Mouse (Mus musculus) neural tube, embryonic 14.5 days (tissue): ENCODE data around the gene Hmx1. TPM values are rescaled to one million over a fixed set of nuclear protein-coding genes. Genes with fewer than 3 reads are reported as not detected.

Source experiments
- ATAC-seq: fragments of 200-750 bp; cut with Nextera tagmentation; 2 replicates; pipeline ENCODE4 v1.8.0; 2017; ENCODE audit warnings: low read depth, mild to moderate bottlenecking, moderate TSS enrichment, moderate library complexity
- H3K27ac ChIP-seq: fragments of 300-500 bp; sonication (generic); 2 replicates; pipeline ENCODE4 v1.5.1; 2014; ENCODE audit warnings: low read depth, mild to moderate bottlenecking, control low read depth, low read length, moderate library complexity, mixed read lengths
- H3K27me3 ChIP-seq: fragments of 300-500 bp; sonication (generic); 2 replicates; pipeline ENCODE4 v1.6.1; 2014; ENCODE audit warnings: low read length; ENCODE audit not compliant: control insufficient read depth, insufficient read depth
- H3K36me3 ChIP-seq: fragments of 300-500 bp; sonication (generic); 2 replicates; pipeline ENCODE4 v1.6.1; 2014; ENCODE audit warnings: low read length, mixed read lengths; ENCODE audit not compliant: control insufficient read depth, insufficient read depth
- H3K4me1 ChIP-seq: fragments of 300-500 bp; sonication (generic); 2 replicates; pipeline ENCODE4 v1.6.1; 2014; ENCODE audit warnings: low read length; ENCODE audit not compliant: control insufficient read depth, insufficient read depth
- H3K4me2 ChIP-seq: fragments of 300-500 bp; sonication (generic); 2 replicates; pipeline ENCODE4 v1.6.1; 2014; ENCODE audit warnings: mild to moderate bottlenecking, low read depth, low read length, control low read depth
- H3K4me3 ChIP-seq: fragments of 300-500 bp; sonication (generic); 2 replicates; pipeline ENCODE4 v1.5.1; 2014; ENCODE audit warnings: low read depth, low read length, control low read depth, mixed read lengths
- H3K9ac ChIP-seq: fragments of 300-500 bp; sonication (generic); replicated peaks from 2 replicates; pipeline ENCODE4 v1.6.1; 2014; ENCODE audit warnings: low read depth, mild to moderate bottlenecking, control low read depth, low read length, mixed read lengths
- H3K9me3 ChIP-seq: fragments of 300-500 bp; sonication (generic); 2 replicates; pipeline ENCODE4 v1.6.1; 2016; ENCODE audit warnings: low read length; ENCODE audit not compliant: control insufficient read depth
- WGBS: fragments of 180-500 bp; shearing (Covaris S2); extraction: QIAGEN DNeasy Blood & Tissue Kit; methylation state at CpG from one replicate; pipeline ENCODE4 v1.1.7; 2014; 5-methylcytosine and 5-hydroxymethylcytosine counted together
- polyA plus RNA-seq: library from polyadenylated mRNA; unstranded; fragments of >200 nt; fragmentation: Nextera tagmentation; extraction: Ambion mirVana; gene quantifications from 2 replicates; pipeline ENCODE4 v1.2.1, GENCODE M21; 2014

The Hmx1 gene
- polyA plus RNA-seq, 1 experiment from 2014 or later = 0.17 TPM

DNA sequence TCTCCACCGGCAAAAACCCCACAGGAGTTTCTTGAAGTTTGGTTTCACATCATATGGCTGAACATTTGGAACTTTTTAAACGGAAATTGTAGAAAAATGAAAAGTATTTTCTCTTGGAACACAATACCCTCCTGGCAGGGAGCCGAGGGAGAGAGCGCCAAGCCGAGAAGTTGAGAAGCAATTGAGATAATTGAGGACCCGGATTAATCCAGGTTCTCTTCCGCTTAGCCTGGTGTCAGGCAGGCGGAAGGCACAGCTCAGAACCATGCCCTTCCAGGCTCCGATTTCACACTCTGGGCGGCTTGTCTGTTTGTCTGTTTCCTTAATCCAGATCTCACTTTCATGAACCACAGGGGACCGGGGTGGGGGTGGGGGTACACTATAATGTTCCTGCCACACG, 23.9 kb downstream of the Hmx1 start:
- no peak for ATAC-seq
- no peaks in the 10 kb centered on the region for H3K27me3 ChIP-seq

GRCm38 (mm10) chr5:35417707-35418106, 28.8 kb downstream of the Hmx1 start:
- Histone ChIP-seq H3K27ac (no peak overlapping the region), H3K9me3 (no peaks in the 10 kb centered on the region), H3K9ac (no peak overlapping the region), H3K27me3 (no peaks in the 10 kb centered on the region), H3K4me2 (no peak overlapping the region), H3K4me1 (no peaks in the 10 kb centered on the region), H3K36me3 (no peaks in the 10 kb centered on the region), H3K4me3 (no peak overlapping the region)
- 33% methylated on average over 7 of the region's 7 CpGs for WGBS
- ATAC-seq = no peak

More for the DNA sequence above, 23.9 kb downstream of the Hmx1 start:
- Histone ChIP-seq H3K27ac (no peak overlapping the region), H3K4me2 (no peak overlapping the region), H3K4me3 (no peak overlapping the region), H3K4me1 (no peaks in the 10 kb centered on the region), H3K9ac (no peak overlapping the region), H3K9me3 (no peaks in the 10 kb centered on the region), H3K36me3 (no peaks in the 10 kb centered on the region)
- 49% methylated on average over 12 of the region's 12 CpGs for WGBS

DNA sequence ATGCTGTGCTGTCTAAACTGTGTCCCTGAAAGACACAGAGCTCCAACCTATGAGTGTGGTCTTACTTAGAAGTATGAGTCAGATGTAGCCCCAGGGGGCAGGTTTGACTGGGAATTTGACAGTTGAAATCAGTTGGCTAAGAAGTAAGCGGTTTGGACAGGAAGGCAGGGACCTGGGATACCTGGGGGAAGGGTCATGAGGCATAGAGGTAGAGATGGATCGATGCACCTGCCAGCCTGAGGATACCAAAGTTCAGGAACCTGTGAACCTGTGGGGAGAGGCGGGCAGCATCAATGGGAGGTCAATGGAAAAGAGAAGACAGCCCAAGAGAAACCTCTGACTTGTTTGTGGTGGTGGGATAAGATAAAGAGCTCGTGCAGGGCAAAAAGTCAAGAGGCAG, 32.7 kb downstream of the Hmx1 start:
- 77% methylated on average over 4 of the region's 4 CpGs for whole genome bisulfite sequencing
- H3K4me3 ChIP-seq = no peak overlapping the region
- no peaks in the 10 kb centered on the region for H3K9me3 ChIP-seq
- no peaks in the 10 kb centered on the region for H3K36me3 ChIP-seq
- no peak overlapping the region for H3K27ac ChIP-seq
- no peak overlapping the region for H3K9ac ChIP-seq
- H3K4me2 ChIP-seq = no peak overlapping the region
- H3K27me3 ChIP-seq = no peaks in the 10 kb centered on the region
- ATAC-seq = no peak
- no peaks in the 10 kb centered on the region for H3K4me1 ChIP-seq

DNA sequence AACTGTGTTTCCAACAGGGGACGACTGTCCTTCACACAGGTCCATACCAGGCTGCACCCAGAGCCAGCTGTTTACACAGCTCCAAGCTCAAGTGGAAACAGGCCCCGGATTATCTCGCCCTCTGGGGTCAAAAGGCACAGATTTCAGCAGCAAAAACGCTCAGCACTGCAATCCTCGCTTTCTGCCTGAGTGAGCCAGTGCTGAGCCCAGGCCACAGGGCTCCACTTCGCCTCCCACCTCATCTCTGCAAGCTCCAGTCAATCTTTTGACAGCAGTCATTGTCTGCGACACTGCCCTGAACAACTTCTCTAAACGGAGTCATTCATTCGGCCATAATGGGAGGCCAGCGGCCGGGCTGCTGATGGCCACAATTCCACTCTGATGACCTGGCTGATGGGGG, 36.3 kb downstream of the Hmx1 start:
- Histone ChIP-seq H3K9me3 (no peaks in the 10 kb centered on the region), H3K27ac (no peak overlapping the region), H3K36me3 (no peaks in the 10 kb centered on the region), H3K9ac (no peak overlapping the region), H3K27me3 (no peaks in the 10 kb centered on the region), H3K4me1 (no peaks in the 10 kb centered on the region), H3K4me3 (no peak overlapping the region), H3K4me2 (no peak overlapping the region)
- 10% methylated on average over 11 of the region's 11 CpGs for WGBS
- no peak for ATAC-seq

GRCm38 (mm10) chr5:35427901-35428300, 39.0 kb downstream of the Hmx1 start:
- WGBS = 80% methylated on average over 6 of the region's 6 CpGs
- Histone ChIP-seq H3K27me3 (no peaks in the 10 kb centered on the region), H3K27ac (no peak overlapping the region), H3K4me3 (no peak overlapping the region), H3K4me2 (no peak overlapping the region), H3K4me1 (no peaks in the 10 kb centered on the region), H3K36me3 (no peaks in the 10 kb centered on the region), H3K9ac (no peak overlapping the region), H3K9me3 (no peaks in the 10 kb centered on the region)
- no peak for ATAC-seq

- Histone ChIP-seq H3K9ac (no peak overlapping the region), H3K9me3 (no peaks in the 10 kb centered on the region), H3K4me2 (no peak overlapping the region), H3K4me3 (no peak overlapping the region), H3K27me3 (no peaks in the 10 kb centered on the region), H3K4me1 (no peaks in the 10 kb centered on the region), H3K36me3 (no peaks in the 10 kb centered on the region), H3K27ac (no peak overlapping the region)
- no peak for ATAC-seq
- WGBS = 88% methylated on average over 6 of the region's 6 CpGs
Measured at GRCm38 (mm10) chr5:35428421-35428820, 39.5 kb downstream of the Hmx1 start.

GRCm38 (mm10) chr5:35432098-35432497, 43.2 kb downstream of the Hmx1 start:
- no peak overlapping the region for H3K9ac ChIP-seq
- no peak overlapping the region for H3K27ac ChIP-seq
- no peaks in the 10 kb centered on the region for H3K4me1 ChIP-seq
- H3K36me3 ChIP-seq = no peaks in the 10 kb centered on the region
- ATAC-seq = peak; percentile 68; the same call in 1 of the 2 replicates
- H3K27me3 ChIP-seq = no peaks in the 10 kb centered on the region
- no peaks in the 10 kb centered on the region for H3K9me3 ChIP-seq
- no peak overlapping the region for H3K4me2 ChIP-seq
- no peak overlapping the region for H3K4me3 ChIP-seq
- WGBS = 46% methylated on average over 6 of the region's 6 CpGs

DNA sequence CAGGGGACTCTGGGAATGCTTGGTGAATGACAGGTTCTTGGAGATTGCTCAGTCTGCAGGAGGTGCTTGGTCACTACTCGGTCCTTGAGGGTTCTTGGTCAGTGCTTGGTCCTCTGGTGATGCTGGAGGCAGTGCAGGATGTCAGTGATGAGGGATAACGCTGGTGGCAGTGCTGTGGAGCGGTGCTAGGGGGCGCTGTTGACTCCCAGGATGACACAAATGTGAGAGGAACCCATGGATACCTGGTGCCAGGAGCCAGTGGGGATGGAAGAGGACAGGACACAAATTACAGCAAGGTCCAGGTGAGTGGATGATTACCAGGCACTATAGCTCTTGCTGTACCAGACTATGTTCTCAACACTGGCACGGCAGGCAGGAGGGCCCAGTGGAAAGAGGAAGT, 45.1 kb downstream of the Hmx1 start:
- no peak overlapping the region for H3K27ac ChIP-seq
- H3K4me2 ChIP-seq = no peak overlapping the region
- H3K4me1 ChIP-seq = no peaks in the 10 kb centered on the region
- H3K36me3 ChIP-seq = no peaks in the 10 kb centered on the region
- no peak overlapping the region for H3K9ac ChIP-seq
- H3K9me3 ChIP-seq = no peaks in the 10 kb centered on the region
- 38% methylated on average over 5 of the region's 5 CpGs for WGBS
- no peak overlapping the region for H3K4me3 ChIP-seq
- no peak for ATAC-seq
- H3K27me3 ChIP-seq = no peaks in the 10 kb centered on the region

GRCm38 (mm10) chr5:35434703-35435102, 45.8 kb downstream of the Hmx1 start:
- Histone ChIP-seq H3K4me3 (no peak overlapping the region), H3K9ac (no peak overlapping the region), H3K36me3 (no peaks in the 10 kb centered on the region), H3K4me1 (no peaks in the 10 kb centered on the region), H3K4me2 (no peak overlapping the region), H3K27me3 (no peaks in the 10 kb centered on the region), H3K9me3 (no peaks in the 10 kb centered on the region), H3K27ac (no peak overlapping the region)
- WGBS = 30% methylated on average over 6 of the region's 6 CpGs
- peak; percentile 38; the same call in 1 of the 2 replicates for ATAC-seq

DNA sequence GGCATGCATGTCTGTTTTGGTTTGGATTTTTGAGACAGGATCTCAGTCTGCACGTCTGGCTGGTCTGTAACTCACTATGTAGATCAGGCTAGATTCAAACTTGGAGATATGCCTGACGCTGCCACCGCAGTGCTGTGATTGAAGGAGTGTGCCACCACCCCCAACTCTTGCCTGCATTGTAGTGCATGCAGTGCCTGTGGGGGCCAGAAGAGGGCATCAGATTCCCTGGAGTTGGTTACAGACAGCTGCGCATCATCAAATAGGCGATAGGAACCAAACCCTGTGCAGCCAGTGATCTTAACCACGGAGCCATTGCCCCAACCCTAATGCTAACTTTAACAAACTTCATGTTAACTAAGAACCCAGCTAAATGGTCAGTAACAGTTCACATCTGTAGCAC, 49.9 kb downstream of the Hmx1 start:
- 86% methylated on average over 6 of the region's 6 CpGs for WGBS
- no peak overlapping the region for H3K9ac ChIP-seq
- ATAC-seq = no peak

More for the DNA sequence above, 49.9 kb downstream of the Hmx1 start:
- no peak overlapping the region for H3K27ac ChIP-seq
- no peaks in the 10 kb centered on the region for H3K36me3 ChIP-seq
- no peak overlapping the region for H3K4me2 ChIP-seq
- no peaks in the 10 kb centered on the region for H3K27me3 ChIP-seq
- H3K4me3 ChIP-seq = no peak overlapping the region
- H3K9me3 ChIP-seq = no peaks in the 10 kb centered on the region
- H3K4me1 ChIP-seq = no peaks in the 10 kb centered on the region
